Mouse (Mus musculus): ENCODE data around the gene Cd99l2. TPM values are rescaled to one million over a fixed set of nuclear protein-coding genes. Genes with fewer than 3 reads are reported as not detected.

Cd99l2 gene
- polyA plus RNA-seq, 1 experiment, result 22.5 TPM

- no peak overlapping the region for H3K4me3 ChIP-seq (ENCODE audit: insufficient read depth, poor library complexity, severe bottlenecking)
- H3K27me3 ChIP-seq (ENCODE audit: control insufficient read depth, insufficient read depth, insufficient read length), result no peaks in the 10 kb centered on the region
- no peaks in the 10 kb centered on the region for H3K79me2 ChIP-seq (ENCODE audit: control insufficient read depth, insufficient read depth)
- no peaks in the 10 kb centered on the region for H3K79me3 ChIP-seq (ENCODE audit: low read depth)
- H3K36me3 ChIP-seq (ENCODE audit: control insufficient read depth, insufficient read depth), result no peaks in the 10 kb centered on the region
- no peak overlapping the region for H3ac ChIP-seq (ENCODE audit: control insufficient read depth, insufficient read length, low read depth)
- TF ChIP-seq CTCF (IDR thresholded peaks at IDR 0.05; ENCODE audit: control insufficient read depth, insufficient read depth, insufficient read length), result no peak
- TF ChIP-seq MAX (IDR thresholded peaks at IDR 0.05), result no peak
- TF ChIP-seq FOSL1 (IDR thresholded peaks at IDR 0.05; ENCODE audit: insufficient read depth, low read length, poor library complexity, severe bottlenecking), result no peak
- no peak for TF ChIP-seq MYOD1 (IDR thresholded peaks at IDR 0.05; ENCODE audit: control insufficient read depth, insufficient read length, low read depth)
- TF ChIP-seq MYOG (IDR thresholded peaks at IDR 0.05; ENCODE audit: control insufficient read depth, extremely low read depth, insufficient read length), result no peak
- no peak for TF ChIP-seq USF1 (IDR thresholded peaks at IDR 0.05; ENCODE audit: low read depth)
- TF ChIP-seq CEBPB (IDR thresholded peaks at IDR 0.05; ENCODE audit: low read depth), result no peak
Observed at GRCm38 (mm10) chrX:71439473-71439872, 53.2 kb downstream of the Cd99l2 start.

GRCm38 (mm10) chrX:71435542-71435941, 57.1 kb downstream of the Cd99l2 start:
- Histone ChIP-seq H3K36me3 (ENCODE audit: control insufficient read depth, insufficient read depth) (no peaks in the 10 kb centered on the region), H3K27me3 (ENCODE audit: control insufficient read depth, insufficient read depth, insufficient read length) (no peaks in the 10 kb centered on the region), H3K4me3 (ENCODE audit: insufficient read depth, poor library complexity, severe bottlenecking) (no peak overlapping the region), H3K79me2 (ENCODE audit: control insufficient read depth, insufficient read depth) (no peaks in the 10 kb centered on the region), H3ac (ENCODE audit: control insufficient read depth, insufficient read length, low read depth) (no peak overlapping the region), H3K79me3 (ENCODE audit: low read depth) (no peaks in the 10 kb centered on the region)
- no peak for TF ChIP-seq CTCF (IDR thresholded peaks at IDR 0.05; ENCODE audit: control insufficient read depth, insufficient read depth, insufficient read length)
- TF ChIP-seq USF1 (IDR thresholded peaks at IDR 0.05; ENCODE audit: low read depth), result no peak
- TF ChIP-seq MYOG (IDR thresholded peaks at IDR 0.05; ENCODE audit: control insufficient read depth, extremely low read depth, insufficient read length), result no peak
- TF ChIP-seq CEBPB (IDR thresholded peaks at IDR 0.05; ENCODE audit: low read depth), result no peak
- TF ChIP-seq FOSL1 (IDR thresholded peaks at IDR 0.05; ENCODE audit: insufficient read depth, low read length, poor library complexity, severe bottlenecking), result no peak
- no peak for TF ChIP-seq MAX (IDR thresholded peaks at IDR 0.05)
- no peak for TF ChIP-seq MYOD1 (IDR thresholded peaks at IDR 0.05; ENCODE audit: control insufficient read depth, insufficient read length, low read depth)

GRCm38 (mm10) chrX:71434860-71435259, 57.8 kb downstream of the Cd99l2 start:
- Histone ChIP-seq H3ac (ENCODE audit: control insufficient read depth, insufficient read length, low read depth) (no peak overlapping the region), H3K79me2 (ENCODE audit: control insufficient read depth, insufficient read depth) (no peaks in the 10 kb centered on the region), H3K79me3 (ENCODE audit: low read depth) (no peaks in the 10 kb centered on the region), H3K27me3 (ENCODE audit: control insufficient read depth, insufficient read depth, insufficient read length) (no peaks in the 10 kb centered on the region), H3K4me3 (ENCODE audit: insufficient read depth, poor library complexity, severe bottlenecking) (no peak overlapping the region), H3K36me3 (ENCODE audit: control insufficient read depth, insufficient read depth) (no peaks in the 10 kb centered on the region)
- no peak for TF ChIP-seq USF1 (IDR thresholded peaks at IDR 0.05; ENCODE audit: low read depth)
- no peak for TF ChIP-seq MYOG (IDR thresholded peaks at IDR 0.05; ENCODE audit: control insufficient read depth, extremely low read depth, insufficient read length)
- no peak for TF ChIP-seq MYOD1 (IDR thresholded peaks at IDR 0.05; ENCODE audit: control insufficient read depth, insufficient read length, low read depth)
- no peak for TF ChIP-seq CEBPB (IDR thresholded peaks at IDR 0.05; ENCODE audit: low read depth)
- TF ChIP-seq FOSL1 (IDR thresholded peaks at IDR 0.05; ENCODE audit: insufficient read depth, low read length, poor library complexity, severe bottlenecking), result no peak
- no peak for TF ChIP-seq MAX (IDR thresholded peaks at IDR 0.05)
- TF ChIP-seq CTCF (IDR thresholded peaks at IDR 0.05; ENCODE audit: control insufficient read depth, insufficient read depth, insufficient read length), result no peak

GRCm38 (mm10) chrX:71434448-71434847, 58.2 kb downstream of the Cd99l2 start:
- Histone ChIP-seq H3ac (ENCODE audit: control insufficient read depth, insufficient read length, low read depth) (no peak overlapping the region), H3K27me3 (ENCODE audit: control insufficient read depth, insufficient read depth, insufficient read length) (no peaks in the 10 kb centered on the region), H3K79me3 (ENCODE audit: low read depth) (no peaks in the 10 kb centered on the region), H3K36me3 (ENCODE audit: control insufficient read depth, insufficient read depth) (no peaks in the 10 kb centered on the region), H3K4me3 (ENCODE audit: insufficient read depth, poor library complexity, severe bottlenecking) (no peak overlapping the region), H3K79me2 (ENCODE audit: control insufficient read depth, insufficient read depth) (no peaks in the 10 kb centered on the region)
- no peak for TF ChIP-seq USF1 (IDR thresholded peaks at IDR 0.05; ENCODE audit: low read depth)
- no peak for TF ChIP-seq CEBPB (IDR thresholded peaks at IDR 0.05; ENCODE audit: low read depth)
- no peak for TF ChIP-seq MYOD1 (IDR thresholded peaks at IDR 0.05; ENCODE audit: control insufficient read depth, insufficient read length, low read depth)

GRCm38 (mm10) chrX:71430900-71431299, 61.7 kb downstream of the Cd99l2 start:
- Histone ChIP-seq H3K36me3 (ENCODE audit: control insufficient read depth, insufficient read depth) (no peaks in the 10 kb centered on the region), H3K4me3 (ENCODE audit: insufficient read depth, poor library complexity, severe bottlenecking) (no peak overlapping the region), H3ac (ENCODE audit: control insufficient read depth, insufficient read length, low read depth) (no peak overlapping the region), H3K27me3 (ENCODE audit: control insufficient read depth, insufficient read depth, insufficient read length) (no peaks in the 10 kb centered on the region), H3K79me3 (ENCODE audit: low read depth) (no peaks in the 10 kb centered on the region), H3K79me2 (ENCODE audit: control insufficient read depth, insufficient read depth) (no peaks in the 10 kb centered on the region)
- TF ChIP-seq USF1 (IDR thresholded peaks at IDR 0.05; ENCODE audit: low read depth), result no peak

- TF ChIP-seq MYOD1 (IDR thresholded peaks at IDR 0.05; ENCODE audit: control insufficient read depth, insufficient read length, low read depth), result no peak
- TF ChIP-seq MAX (IDR thresholded peaks at IDR 0.05), result no peak
- no peak for TF ChIP-seq USF1 (IDR thresholded peaks at IDR 0.05; ENCODE audit: low read depth)
- no peak for TF ChIP-seq FOSL1 (IDR thresholded peaks at IDR 0.05; ENCODE audit: insufficient read depth, low read length, poor library complexity, severe bottlenecking)
- no peak for TF ChIP-seq CTCF (IDR thresholded peaks at IDR 0.05; ENCODE audit: control insufficient read depth, insufficient read depth, insufficient read length)
- TF ChIP-seq MYOG (IDR thresholded peaks at IDR 0.05; ENCODE audit: control insufficient read depth, extremely low read depth, insufficient read length), result no peak
- no peak for TF ChIP-seq CEBPB (IDR thresholded peaks at IDR 0.05; ENCODE audit: low read depth)
- no peaks in the 10 kb centered on the region for H3K36me3 ChIP-seq (ENCODE audit: control insufficient read depth, insufficient read depth)
- no peak overlapping the region for H3K4me3 ChIP-seq (ENCODE audit: insufficient read depth, poor library complexity, severe bottlenecking)
- no peak overlapping the region for H3ac ChIP-seq (ENCODE audit: control insufficient read depth, insufficient read length, low read depth)
- no peaks in the 10 kb centered on the region for H3K79me3 ChIP-seq (ENCODE audit: low read depth)
- no peaks in the 10 kb centered on the region for H3K27me3 ChIP-seq (ENCODE audit: control insufficient read depth, insufficient read depth, insufficient read length)
- H3K79me2 ChIP-seq (ENCODE audit: control insufficient read depth, insufficient read depth), result no peaks in the 10 kb centered on the region
Observed at GRCm38 (mm10) chrX:71427491-71427890, 65.2 kb downstream of the Cd99l2 start.

Measured in C2C12 (cell line).